Mouse (Mus musculus) liver (tissue): ENCODE data around the gene Wdr12.
A peak's percentile ranks its signal among the peaks of the same experiment; 100 is the strongest.
"Not testable (repeated sequence)": the region's sequence is repeated elsewhere in the genome, so short reads cannot be mapped to it uniquely, and the experiment has no call there.

ENCODE experiments used
- DNase-seq: peaks from one replicate; pipeline ENCODE4 v3.0.0-alpha.2; 2020; ENCODE audit warnings: mixed read lengths

Wdr12 gene

DNA sequence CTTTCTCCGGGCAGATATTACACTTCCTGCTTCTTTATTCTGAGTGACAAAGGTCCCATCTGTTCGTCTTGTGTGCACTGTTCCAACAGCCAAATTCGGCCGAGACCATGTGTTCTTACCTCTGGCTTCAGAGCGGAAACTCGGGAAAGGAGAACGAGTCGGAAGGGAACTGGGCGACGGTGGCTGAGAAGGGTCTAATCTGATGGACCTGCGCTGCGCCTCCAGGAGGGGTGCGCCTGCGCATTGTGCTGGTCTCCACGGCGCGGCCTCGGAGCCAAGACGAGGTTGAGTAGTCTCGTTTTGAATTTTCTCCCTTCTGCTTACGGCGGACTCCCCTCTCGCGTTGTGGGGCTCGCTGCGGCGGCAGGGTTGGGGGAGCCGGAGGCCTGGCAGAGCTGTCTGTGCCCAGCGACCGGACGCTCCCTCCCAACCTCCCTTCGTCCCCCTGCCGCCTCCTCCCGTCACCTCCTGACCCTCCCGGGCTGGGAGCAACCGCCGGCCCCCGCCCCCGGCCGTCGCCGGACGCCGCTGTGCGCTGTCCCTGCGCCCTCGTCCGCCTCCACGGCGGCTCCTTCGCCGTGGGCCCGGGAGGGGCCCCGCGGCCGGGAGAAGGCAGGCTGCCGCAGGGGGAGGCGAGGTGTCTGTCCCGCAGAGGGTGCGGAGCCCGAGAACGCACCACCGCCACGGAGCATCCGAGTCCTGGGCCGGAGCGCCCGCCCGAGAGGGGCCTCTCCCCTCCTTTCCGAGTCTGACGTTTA, at the start of gene Wdr12, which contains the start of gene Carf:
TSS of gene Wdr12 (minus strand) at position 622 of the 758 bp plus-strand sequence.
TSS of gene Carf (plus strand) at position 224 of the 758 bp plus-strand sequence.
- DNase-seq: peak; percentile 95

DNA sequence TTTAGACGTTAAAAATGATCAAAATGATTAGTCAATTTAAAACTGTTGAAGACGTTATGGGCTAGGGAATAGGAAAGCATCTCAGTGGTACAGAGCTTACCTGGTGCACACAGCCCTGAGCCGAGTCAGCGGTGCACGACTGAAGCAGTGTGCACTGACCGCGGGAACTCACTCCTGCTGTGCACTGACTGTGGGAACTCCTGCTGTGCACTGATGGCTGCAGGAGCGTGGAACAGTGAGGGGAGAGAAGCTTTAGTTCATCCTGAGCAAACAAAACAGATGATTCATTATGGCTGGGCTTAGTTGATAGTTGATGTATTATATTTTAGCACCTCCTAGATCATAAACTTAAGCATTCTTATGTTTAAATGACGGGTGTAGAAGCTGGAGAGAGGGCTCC, 38.9 kb upstream of the Wdr12 start:
- DNase-seq: no peak

DNA sequence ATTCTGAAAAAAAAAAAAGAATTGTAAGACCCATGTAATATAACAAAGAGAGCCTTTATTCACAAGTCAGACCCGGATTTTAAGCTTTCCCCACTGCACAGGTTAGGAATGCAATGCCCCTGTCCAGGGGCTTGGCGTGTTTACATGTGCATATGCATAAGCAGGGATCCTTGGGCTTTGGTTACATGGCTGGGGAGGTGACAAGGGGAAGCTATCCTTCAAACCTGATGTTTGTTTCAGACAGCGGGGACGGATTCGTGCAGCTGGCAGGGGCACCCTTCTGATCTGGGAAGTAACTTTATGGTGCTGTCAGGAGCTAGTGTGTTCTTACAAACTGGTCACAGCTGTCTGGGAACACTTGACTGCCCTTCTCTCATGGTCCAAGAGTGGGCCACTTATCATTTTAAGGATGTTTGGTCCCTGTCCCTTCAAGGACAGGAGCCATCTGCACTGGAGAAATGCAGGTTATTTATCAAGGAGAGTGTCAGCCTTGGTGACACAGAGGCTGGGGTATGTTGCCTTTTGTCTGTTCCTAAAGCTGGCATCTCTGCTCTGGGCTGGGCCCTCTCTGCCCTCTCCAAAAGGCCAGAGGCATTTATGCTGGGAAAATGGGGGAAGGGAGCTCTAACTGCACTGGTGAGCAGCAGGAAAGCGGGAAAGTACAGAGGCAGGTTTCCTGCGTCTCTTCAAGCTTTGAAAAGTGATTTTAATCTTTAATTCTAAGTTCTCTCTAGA, 19.4 kb upstream of the Wdr12 start:
- DNase-seq: no peak

GRCm38 (mm10) chr1:60104582-60104981, 6.1 kb upstream of the Wdr12 start:
- no peak for DNase-seq

GRCm38 (mm10) chr1:60098839-60099238, 394 bp upstream of the Wdr12 start:
- DNase-seq: peak; percentile 8

- DNase-seq: peak; percentile 73
Observed at GRCm38 (mm10) chr1:60097277-60098023, 995 bp downstream of the Wdr12 start.

GRCm38 (mm10) chr1:60096572-60097276, 1.7 kb downstream of the Wdr12 start:
- peak; percentile 22 for DNase-seq

GRCm38 (mm10) chr1:60076411-60076810, 22.0 kb downstream of the Wdr12 start:
- no peak for DNase-seq

DNA sequence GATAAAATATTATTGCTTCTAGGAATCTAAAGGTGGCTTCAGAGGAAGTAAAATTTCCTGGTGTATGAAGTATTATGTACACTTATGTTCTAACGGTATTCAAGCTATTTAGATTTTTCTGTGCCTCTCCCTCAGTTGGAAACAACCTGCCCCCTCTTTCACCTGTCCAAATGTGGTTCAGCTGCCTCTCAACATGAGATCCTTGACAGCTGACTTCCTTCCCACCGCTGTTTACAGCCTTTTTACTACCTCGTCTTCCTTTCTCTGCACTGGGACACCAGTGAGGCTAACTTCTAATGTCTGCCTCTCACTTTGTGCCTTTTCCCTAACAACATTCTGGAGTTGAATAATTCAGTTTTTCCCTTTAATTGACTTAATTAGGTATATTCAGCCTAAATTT, 22.9 kb downstream of the Wdr12 start:
- no peak for DNase-seq

DNA sequence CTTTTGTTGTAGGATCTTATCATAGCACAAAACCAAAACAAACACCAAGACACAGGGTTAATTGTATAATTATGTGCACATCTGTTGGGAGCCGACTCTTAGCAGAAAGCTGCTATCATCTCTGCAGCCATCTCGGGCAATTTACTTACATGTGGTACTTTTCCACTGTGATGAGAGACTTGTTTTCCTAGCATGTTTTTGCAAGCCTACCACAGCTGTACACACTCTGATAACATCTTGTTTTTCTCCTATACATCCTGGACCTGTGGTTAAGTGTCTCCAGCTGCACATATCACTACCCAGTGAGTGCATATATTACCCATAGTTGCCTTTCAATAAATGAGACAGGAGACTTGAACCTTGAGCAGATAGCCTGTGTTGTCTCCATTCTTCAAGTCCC, 23.5 kb downstream of the Wdr12 start:
- no peak for DNase-seq

GRCm38 (mm10) chr1:60070725-60071124, 27.7 kb downstream of the Wdr12 start:
- DNase-seq: not testable (repeated sequence)

- DNase-seq: no peak
Observed at GRCm38 (mm10) chr1:60056310-60056709, 42.1 kb downstream of the Wdr12 start.

DNA sequence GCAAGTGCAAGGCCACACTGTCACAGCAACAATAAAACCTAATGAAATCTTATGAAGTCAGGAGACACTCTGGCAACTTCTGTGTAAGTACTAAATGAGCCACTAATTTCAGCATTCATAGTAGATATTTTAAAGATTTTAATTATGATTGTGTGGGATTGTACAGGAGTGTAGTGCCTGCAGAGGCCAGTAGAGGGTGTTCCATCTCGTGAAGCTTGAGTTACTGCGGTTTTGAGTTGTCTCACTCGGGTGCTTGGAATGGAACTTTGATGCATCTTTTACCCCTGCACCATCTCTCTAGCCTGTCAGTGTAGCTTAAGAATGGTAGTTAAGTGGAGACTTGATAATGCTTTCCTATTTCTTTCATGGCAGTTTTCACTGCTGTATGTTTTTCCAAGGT, 43.8 kb downstream of the Wdr12 start:
- no peak for DNase-seq

DNA sequence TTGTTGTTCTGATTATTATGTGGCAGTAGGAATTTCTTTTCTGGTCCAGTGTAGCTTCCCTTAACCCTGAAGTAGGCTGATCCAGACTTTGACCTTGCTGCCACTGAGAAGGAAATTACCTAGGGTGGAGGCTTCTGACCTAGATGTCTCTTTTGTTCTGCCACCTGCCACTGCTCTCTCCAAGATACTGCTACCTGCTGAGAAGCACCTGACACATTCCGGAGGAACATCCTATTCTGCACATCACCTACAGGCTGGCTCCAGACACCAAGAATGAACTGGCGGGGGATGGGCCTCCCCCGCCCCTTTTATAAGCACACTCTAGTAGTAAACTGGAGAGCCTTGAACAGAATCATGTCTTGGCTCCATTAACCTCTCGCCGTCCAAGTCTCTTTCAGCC, 51.0 kb downstream of the Wdr12 start:
- DNase-seq: not testable (repeated sequence)

GRCm38 (mm10) chr1:60044595-60044994, 53.9 kb downstream of the Wdr12 start:
- no peak for DNase-seq

GRCm38 (mm10) chr1:60042796-60043469, 55.5 kb downstream of the Wdr12 start, which contains the start of gene Ica1l:
TSS of gene Ica1l (minus strand) at chr1:60043184.
- DNase-seq: peak; percentile 18

GRCm38 (mm10) chr1:60042398-60042795, 56.0 kb downstream of the Wdr12 start:
- no peak for DNase-seq

DNA sequence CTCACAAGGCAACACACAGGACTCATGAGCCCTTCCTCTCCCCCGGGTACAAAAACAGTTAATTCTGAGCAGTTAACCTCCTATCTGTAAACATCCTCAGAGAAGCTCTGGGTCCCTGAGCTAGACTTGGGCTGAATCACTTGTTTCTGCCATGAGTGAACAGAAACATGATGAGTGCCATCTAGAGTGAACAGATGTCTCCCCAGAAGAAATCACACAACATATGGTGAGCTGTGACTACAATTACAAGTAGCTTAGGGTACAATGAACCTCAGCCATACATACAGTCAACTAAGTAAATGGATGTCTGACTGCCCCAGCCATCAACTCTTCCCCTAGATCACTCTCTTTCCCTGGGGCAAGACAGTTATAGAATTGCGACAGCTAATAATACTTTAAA, 63.4 kb downstream of the Wdr12 start:
- no peak for DNase-seq
